Mouse (Mus musculus) left cerebral cortex, adult 9 months (tissue): Measurements from ENCODE around the gene Gm21095.
"Not testable (repeated sequence)": the region's sequence is repeated elsewhere in the genome, so short reads cannot be mapped to it uniquely, and the experiment has no call there.

Experiments
- DNase-seq, 2 experiments: peaks; one replicate each; pipeline ENCODE4 v3.0.0; 2022; ENCODE audit warnings: low spot score in 2 of 2

Gene Gm21095

GRCm38 (mm10) chrY:84096979-84097378 is at the start of gene Gm21095:
Gm21095 (plus strand) TSS chrY:84097279.
- not testable (repeated sequence) for DNase-seq
